Comparison of ENCODE assay signal across 28 mouse cellular contexts in genomic region chr10:24320326-24320725, GRCm38 (mm10).
"Had no signal": no experiment of that assay in that cellular context is flagged by ENCODE, and none has a peak within 500 bp of the region (broad histone marks: within the 10 kb centered on the region; RNA-seq: fewer than 3 reads in every experiment).

No protein-coding gene starts in this region.

- H3K27me3 ChIP-seq: embryonic facial prominence, embryonic 12.5 days; embryonic facial prominence, embryonic 13.5 days; embryonic facial prominence, embryonic 15.5 days; forebrain, embryonic 12.5 days; forebrain, embryonic 13.5 days; forebrain, embryonic 15.5 days had no signal

- H3K36me3 ChIP-seq: embryonic facial prominence, embryonic 10.5 days; embryonic facial prominence, embryonic 12.5 days; embryonic facial prominence, embryonic 13.5 days; embryonic facial prominence, embryonic 15.5 days; forebrain, embryonic 10.5 days; forebrain, embryonic 12.5 days; forebrain, embryonic 15.5 days had no signal

- DNase-seq: cerebellum, adult 8-10 months; cerebellum, adult 9-10 months; cerebellum, adult 9-11 months; cerebellum, postnatal 10 days; cerebellum, postnatal 14 days; cerebellum, postnatal 25 days; cerebellum, postnatal 36 days; embryo, embryonic 11 days; forebrain, postnatal 0 days; gastrocnemius, adult 2 months; gastrocnemius, postnatal 10 days; gastrocnemius, postnatal 14 days; gastrocnemius, postnatal 25 days; gastrocnemius, postnatal 36 days; heart, adult 11 months; heart, adult 18-20 months; heart, adult 2 months had no signal

- H3K4me3 ChIP-seq: embryonic facial prominence, embryonic 10.5 days; embryonic facial prominence, embryonic 12.5 days; embryonic facial prominence, embryonic 13.5 days; embryonic facial prominence, embryonic 15.5 days; erythroblast, embryonic 14.5 days; forebrain, embryonic 10.5 days; forebrain, embryonic 12.5 days; forebrain, embryonic 13.5 days; forebrain, embryonic 15.5 days; gastrocnemius, adult 2 months; heart, adult 2 months had no signal

- H3K9me3 ChIP-seq: embryonic facial prominence, embryonic 10.5 days; embryonic facial prominence, embryonic 12.5 days; embryonic facial prominence, embryonic 13.5 days; embryonic facial prominence, embryonic 15.5 days; forebrain, embryonic 10.5 days; forebrain, embryonic 12.5 days; forebrain, embryonic 13.5 days; forebrain, embryonic 15.5 days had no signal

- H3K9ac ChIP-seq: embryonic facial prominence, embryonic 12.5 days; embryonic facial prominence, embryonic 13.5 days; embryonic facial prominence, embryonic 15.5 days; forebrain, embryonic 12.5 days; forebrain, embryonic 13.5 days; forebrain, embryonic 15.5 days; forebrain, postnatal 0 days had no signal

- H3K27ac ChIP-seq: embryonic facial prominence, embryonic 10.5 days; embryonic facial prominence, embryonic 12.5 days; embryonic facial prominence, embryonic 13.5 days; embryonic facial prominence, embryonic 15.5 days; forebrain, embryonic 10.5 days; forebrain, embryonic 12.5 days; forebrain, embryonic 13.5 days; forebrain, embryonic 15.5 days; gastrocnemius, adult 2 months; heart, adult 2 months had no signal

- H3K4me1 ChIP-seq: embryonic facial prominence, embryonic 10.5 days; embryonic facial prominence, embryonic 12.5 days; embryonic facial prominence, embryonic 13.5 days; embryonic facial prominence, embryonic 15.5 days; forebrain, embryonic 12.5 days had no signal

- H3K4me2 ChIP-seq: embryonic facial prominence, embryonic 12.5 days; embryonic facial prominence, embryonic 13.5 days; embryonic facial prominence, embryonic 15.5 days; forebrain, embryonic 12.5 days; forebrain, embryonic 13.5 days; forebrain, embryonic 15.5 days had no signal

- ATAC-seq: forebrain, embryonic 13.5 days; forebrain, embryonic 14.5 days; forebrain, embryonic 15.5 days; forebrain, embryonic 16.5 days; forebrain, postnatal 0 days had no signal
